Mouse (Mus musculus) CH12.LX (cell line): ENCODE measurements around the gene Ptprcap. TPM values are rescaled to one million over a fixed set of nuclear protein-coding genes. Genes with fewer than 3 reads are reported as not detected.
A peak's percentile ranks its signal among the peaks of the same experiment; 100 is the strongest.

Source experiments
- DNase-seq: peaks from one replicate; pipeline ENCODE4 v3.0.0-alpha.2; 2013; ENCODE audit errors: extremely low read depth
- H3K27ac ChIP-seq: 2 replicates; pipeline ENCODE4 v1.5.1; 2012; ENCODE audit warnings: low read depth, mild to moderate bottlenecking, control low read depth, moderate library complexity; ENCODE audit not compliant: insufficient read depth
- H3K27me3 ChIP-seq: replicated peaks from 2 replicates; pipeline ENCODE3; 2012; ENCODE audit warnings: inconsistent platforms
- H3K36me3 ChIP-seq, 2 experiments: replicated peaks in 1 of 2; 2 replicates each; pipeline versions ENCODE3 to v1.6.1; 2012; ENCODE audit warnings: inconsistent platforms in 1 of 2, low read length in 1 of 2, mild to moderate bottlenecking in 1 of 2, mixed read lengths in 1 of 2, moderate library complexity in 1 of 2; ENCODE audit not compliant: control insufficient read depth in 1 of 2, insufficient read depth in 1 of 2
- H3K4me1 ChIP-seq, 2 experiments: 2 replicates each; pipeline ENCODE4 v1.6.1; 2012; ENCODE audit warnings: inconsistent platforms in 1 of 2, moderate library complexity in 1 of 2; ENCODE audit not compliant: insufficient read depth in 2 of 2, control insufficient read depth in 1 of 2
- H3K4me2 ChIP-seq: 2 replicates; pipeline ENCODE4 v1.6.1; 2012; ENCODE audit warnings: low read depth, mild to moderate bottlenecking, control low read depth; ENCODE audit not compliant: poor library complexity, insufficient read depth, severe bottlenecking
- H3K4me3 ChIP-seq, 3 experiments: fragments of 150-350 bp in 1 of 3; sonication (generic) in 1 of 3; replicated peaks in 1 of 3; 2 replicates each; pipeline versions ENCODE3 to v1.5.1; 2011 to 2012; ENCODE audit warnings: low read depth in 2 of 3, low read length in 2 of 3, mild to moderate bottlenecking in 2 of 3, moderate library complexity in 2 of 3, control low read depth in 1 of 3, improper control_type of control experiment in 1 of 3, inconsistent platforms in 1 of 3, mixed read lengths in 1 of 3; ENCODE audit not compliant: poor library complexity in 1 of 3
- H3K79me2 ChIP-seq: replicated peaks from 2 replicates; pipeline ENCODE4 v1.6.1; 2012; ENCODE audit warnings: mild to moderate bottlenecking, moderate library complexity; ENCODE audit not compliant: control insufficient read depth, poor library complexity, insufficient read depth, severe bottlenecking; ENCODE audit errors: extremely low read depth
- H3K9ac ChIP-seq: 2 replicates; pipeline ENCODE4 v1.6.1; 2012; ENCODE audit warnings: low read depth, mild to moderate bottlenecking, control low read depth, moderate library complexity; ENCODE audit not compliant: insufficient read depth
- H3K9me3 ChIP-seq: replicated peaks from 2 replicates; pipeline ENCODE3; 2012; ENCODE audit warnings: low read length, inconsistent platforms, mixed read lengths
- BHLHE40 ChIP-seq: IDR thresholded peaks from 2 replicates; pipeline ENCODE4 v1.6.1; 2011; ENCODE audit warnings: mild to moderate bottlenecking, low read depth, low read length, improper control_type of control experiment
- CHD1 ChIP-seq: IDR thresholded peaks from 2 replicates; pipeline ENCODE4 v1.6.1; 2012; ENCODE audit warnings: low read depth, low read length, improper control_type of control experiment, inconsistent platforms
- CHD2 ChIP-seq: IDR thresholded peaks from 2 replicates; pipeline ENCODE4 v1.6.1; 2011; ENCODE audit warnings: low read length, improper control_type of control experiment
- CTCF ChIP-seq, 2 experiments: IDR thresholded peaks in 1 of 2; conservative IDR thresholded peaks in 1 of 2; 2 replicates each; pipeline ENCODE4 v1.5.1; 2011 to 2012; ENCODE audit warnings: low read depth in 2 of 2, low read length in 2 of 2, improper control_type of control experiment in 1 of 2, inconsistent platforms in 1 of 2, mild to moderate bottlenecking in 1 of 2, moderate library complexity in 1 of 2
- E2F4 ChIP-seq: IDR thresholded peaks from 2 replicates; pipeline ENCODE4 v1.6.1; 2011; ENCODE audit warnings: low read depth, low read length, improper control_type of control experiment; ENCODE audit not compliant: insufficient replicate concordance
- ELF1 ChIP-seq: IDR thresholded peaks from 2 replicates; pipeline ENCODE4 v1.6.1; 2014; ENCODE audit warnings: low read depth, mild to moderate bottlenecking, inconsistent platforms, low read length, improper control_type of control experiment
- EP300 ChIP-seq: IDR thresholded peaks from 2 replicates; pipeline ENCODE4 v1.6.1; 2011; ENCODE audit warnings: low read length, improper control_type of control experiment
- ETS1 ChIP-seq: conservative IDR thresholded peaks from 2 replicates; pipeline ENCODE4 v1.6.1; 2012; ENCODE audit warnings: low read depth, mild to moderate bottlenecking, inconsistent platforms, low read length, improper control_type of control experiment, moderate library complexity
- GABPA ChIP-seq: IDR thresholded peaks from 2 replicates; pipeline ENCODE4 v1.6.1; 2012; ENCODE audit warnings: low read depth, low read length, improper control_type of control experiment, inconsistent platforms; ENCODE audit not compliant: insufficient replicate concordance
- HCFC1 ChIP-seq: IDR thresholded peaks from 2 replicates; pipeline ENCODE4 v1.6.1; 2012; ENCODE audit warnings: low read depth, mild to moderate bottlenecking, inconsistent platforms, low read length, improper control_type of control experiment
- IRF4 ChIP-seq: IDR thresholded peaks from 2 replicates; pipeline ENCODE4 v1.6.1; 2014; ENCODE audit warnings: low read depth, mild to moderate bottlenecking, inconsistent platforms, low read length, improper control_type of control experiment
- JUN ChIP-seq: IDR thresholded peaks from 2 replicates; pipeline ENCODE4 v1.6.1; 2011; ENCODE audit warnings: low read depth, mild to moderate bottlenecking, low read length, improper control_type of control experiment, moderate library complexity; ENCODE audit not compliant: insufficient read depth
- JUND ChIP-seq: conservative IDR thresholded peaks from 2 replicates; pipeline ENCODE4 v1.6.1; 2011; ENCODE audit warnings: low read depth, low read length, improper control_type of control experiment
- KAT2A ChIP-seq: IDR thresholded peaks from 2 replicates; pipeline ENCODE4 v1.6.1; 2012; ENCODE audit warnings: low read length, improper control_type of control experiment, inconsistent platforms; ENCODE audit not compliant: insufficient replicate concordance
- MAFK ChIP-seq: IDR thresholded peaks from 2 replicates; pipeline ENCODE4 v1.6.1; 2011; ENCODE audit warnings: low read length, improper control_type of control experiment; ENCODE audit not compliant: insufficient replicate concordance
- MAX ChIP-seq: IDR thresholded peaks from 2 replicates; pipeline ENCODE4 v1.6.1; 2011; ENCODE audit warnings: low read length, improper control_type of control experiment
- MAZ ChIP-seq: IDR thresholded peaks from 2 replicates; pipeline ENCODE4 v1.6.1; 2012; ENCODE audit warnings: low read depth, mild to moderate bottlenecking, inconsistent platforms, low read length, improper control_type of control experiment, moderate library complexity
- MEF2A ChIP-seq: IDR thresholded peaks from 2 replicates; pipeline ENCODE4 v1.6.1; 2014; ENCODE audit warnings: low read depth, mild to moderate bottlenecking, inconsistent platforms, low read length, improper control_type of control experiment, borderline replicate concordance
- MXI1 ChIP-seq: IDR thresholded peaks from 2 replicates; pipeline ENCODE4 v1.6.1; 2011; ENCODE audit warnings: mild to moderate bottlenecking, low read depth, low read length, improper control_type of control experiment
- MYC ChIP-seq: IDR thresholded peaks from 2 replicates; pipeline ENCODE4 v1.6.1; 2011; ENCODE audit warnings: low read depth, mild to moderate bottlenecking, improper control_type of control experiment, low read length
- NELFE ChIP-seq: IDR thresholded peaks from 2 replicates; pipeline ENCODE4 v1.6.1; 2011; ENCODE audit warnings: low read depth, low read length, improper control_type of control experiment
- PAX5 ChIP-seq: IDR thresholded peaks from 2 replicates; pipeline ENCODE4 v1.6.1; 2012; ENCODE audit warnings: low read length, inconsistent platforms, mixed read lengths
- POLR2A ChIP-seq: IDR thresholded peaks from 2 replicates; pipeline ENCODE4 v1.6.1; 2011; ENCODE audit warnings: low read depth, mild to moderate bottlenecking, improper control_type of control experiment, low read length
- POLR2AphosphoS2 ChIP-seq: IDR thresholded peaks from 2 replicates; pipeline ENCODE4 v1.6.1; 2011; ENCODE audit warnings: low read depth, low read length, improper control_type of control experiment
- RAD21 ChIP-seq: IDR thresholded peaks from 2 replicates; pipeline ENCODE4 v1.6.1; 2011; ENCODE audit warnings: low read depth, mild to moderate bottlenecking, low read length, improper control_type of control experiment, moderate library complexity
- RCOR1 ChIP-seq: conservative IDR thresholded peaks from 2 replicates; pipeline ENCODE4 v1.6.1; 2012; ENCODE audit warnings: low read depth, mild to moderate bottlenecking, inconsistent platforms, low read length, improper control_type of control experiment
- SIN3A ChIP-seq: IDR thresholded peaks from 2 replicates; pipeline ENCODE4 v1.6.1; 2012; ENCODE audit warnings: low read length, improper control_type of control experiment, inconsistent platforms
- SMC3 ChIP-seq: IDR thresholded peaks from 2 replicates; pipeline ENCODE4 v1.6.1; 2011; ENCODE audit warnings: low read depth, low read length, improper control_type of control experiment
- TBP ChIP-seq: conservative IDR thresholded peaks from 2 replicates; pipeline ENCODE4 v1.6.1; 2011; ENCODE audit warnings: low read depth, low read length, improper control_type of control experiment
- TCF12 ChIP-seq: IDR thresholded peaks from 2 replicates; pipeline ENCODE4 v1.6.1; 2014; ENCODE audit warnings: low read depth, mild to moderate bottlenecking, inconsistent platforms, low read length, improper control_type of control experiment
- UBTF ChIP-seq: IDR thresholded peaks from 2 replicates; pipeline ENCODE4 v1.6.1; 2012; ENCODE audit warnings: low read depth, mild to moderate bottlenecking, inconsistent platforms, low read length, improper control_type of control experiment, moderate library complexity
- USF1 ChIP-seq: IDR thresholded peaks from 2 replicates; pipeline ENCODE4 v1.6.1; 2014; ENCODE audit warnings: low read depth, mild to moderate bottlenecking, inconsistent platforms, low read length, improper control_type of control experiment
- USF2 ChIP-seq: conservative IDR thresholded peaks from 2 replicates; pipeline ENCODE4 v1.6.1; 2011; ENCODE audit warnings: low read depth, low read length, improper control_type of control experiment
- ZC3H11A ChIP-seq: IDR thresholded peaks from 2 replicates; pipeline ENCODE4 v1.6.1; 2012; ENCODE audit warnings: low read depth, mild to moderate bottlenecking, inconsistent platforms, low read length, improper control_type of control experiment
- ZKSCAN1 ChIP-seq: IDR thresholded peaks from 2 replicates; pipeline ENCODE4 v1.6.1; 2012; ENCODE audit warnings: low read depth, inconsistent platforms, low read length, improper control_type of control experiment, borderline replicate concordance
- ZMIZ1 ChIP-seq: IDR thresholded peaks from 2 replicates; pipeline ENCODE4 v1.6.1; 2012; ENCODE audit warnings: low read depth, mild to moderate bottlenecking, inconsistent platforms, low read length, improper control_type of control experiment
- ZNF384 ChIP-seq: IDR thresholded peaks from 2 replicates; pipeline ENCODE4 v1.6.1; 2012; ENCODE audit warnings: low read depth, low read length, improper control_type of control experiment, inconsistent platforms
- dilution Hi-C: fragments of 300-500 bp; cut with MboI; formaldehyde crosslinking; loops from 2 replicates; pipeline ENCODE4 v1.14.3; 2020; ENCODE audit warnings: low sequenced_read_pairs; ENCODE audit not compliant: extremely low pct_unique_long_range_greater_than_20kb, extremely low pct_ligation_motif_present
- in situ Hi-C: fragments of 300-500 bp; cut with MboI; formaldehyde crosslinking; loops from 3 replicates; pipeline ENCODE4 v1.14.3; 2019; ENCODE audit warnings: low sequenced_read_pairs, low pct_ligation_motif_present, low pct_unique_long_range_greater_than_20kb, mixed read lengths
- polyA plus RNA-seq: library from polyadenylated mRNA; unstranded; fragments of >175 nt; gene quantifications from 2 replicates; pipeline ENCODE4 v1.2.1, GENCODE M21; 2012; ENCODE audit warnings: low read depth; ENCODE audit not compliant: insufficient read length
- total RNA-seq, 2 experiments: library from RNA; depleted of rRNA; stranded (reverse); fragments of 300-350 nt in 1 of 2; fragments of >200 nt in 1 of 2; gene quantifications; 2 replicates each; pipeline ENCODE4 v1.2.3; 2012 to 2014

Gene Ptprcap
- total and polyA plus RNA-seq, 3 experiments = 343 to 447 (median 438) TPM

DNA sequence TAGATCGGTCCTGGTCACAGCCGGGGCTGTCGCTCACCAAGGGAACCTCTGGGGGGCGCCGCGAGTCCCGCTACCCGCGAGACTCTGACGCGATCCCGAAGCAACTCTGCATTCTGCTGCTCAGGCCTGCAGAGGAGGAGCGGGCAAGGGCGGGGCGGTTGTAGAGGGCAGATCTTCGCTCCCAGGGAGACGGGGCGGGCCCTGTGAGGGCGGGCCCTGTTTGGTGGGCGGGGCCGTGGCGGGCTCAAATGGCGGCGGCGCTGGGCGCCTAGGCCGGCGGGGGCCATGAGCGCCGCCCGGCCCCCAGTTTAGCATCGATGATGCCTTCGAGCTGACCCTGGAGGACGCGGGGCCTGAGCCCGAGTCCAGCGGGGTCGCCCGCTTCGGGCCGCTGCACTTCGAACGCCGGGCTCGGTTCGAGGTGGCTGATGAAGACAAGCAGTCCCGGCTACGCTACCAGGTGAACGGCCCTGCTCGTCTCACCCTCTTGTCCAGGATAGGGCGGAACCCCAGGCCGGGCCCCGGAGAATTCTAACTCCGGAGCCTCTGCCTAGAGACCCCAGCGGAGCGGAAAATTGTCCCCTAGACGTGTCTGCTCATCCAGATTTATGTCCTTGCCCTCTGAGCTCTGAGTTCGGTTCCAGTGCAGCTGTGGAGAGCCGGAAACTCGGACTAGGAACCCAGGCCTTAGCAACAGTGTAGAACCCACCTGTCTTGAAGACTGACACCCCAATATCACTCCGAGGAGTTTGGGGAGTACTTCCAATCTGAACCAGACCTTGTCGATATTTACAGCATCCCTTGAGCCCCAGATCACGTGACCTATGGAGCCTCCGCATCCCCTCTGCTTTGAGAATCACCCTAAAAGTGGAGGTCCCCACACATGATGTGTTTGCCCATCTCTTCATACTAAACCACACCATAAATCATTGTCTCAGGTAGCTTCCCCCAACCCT lies 27.4 kb upstream of the Ptprcap start, which contains the start of gene Aip:
Aip (minus strand) TSS at position 118 of the 956 bp plus-strand sequence.
- Histone ChIP-seq H3K4me1 (peaks cover 14 to 67% of the 10 kb centered on the region in 2 experiments), H3K4me3 (peak within 1 kb of the TSS; percentile 84 to 99 (median 93)), H3K27ac (peak within 1 kb of the TSS; percentile 52), H3K36me3 (peaks cover 15 to 31% of the 10 kb centered on the region in 2 experiments), H3K9me3 (no peaks in the 10 kb centered on the region), H3K27me3 (no peaks in the 10 kb centered on the region), H3K9ac (peak within 1 kb of the TSS; percentile 88), H3K4me2 (peak within 1 kb of the TSS; percentile 85), H3K79me2 (peaks cover 27% of the 10 kb centered on the region)
- dilution Hi-C loops (no loop called here), in situ Hi-C loops (loop anchor here (5.0 kb wide), 1 partner anchor 76 kb away; the partner anchor contains the start of gene Rad9a)
- peak; percentile 98 for DNase-seq
- TF ChIP-seq TBP = 0 out of 2 replicates have a peak, but pooled peaks have one; percentile 6
- peak; percentile 88 for TF ChIP-seq POLR2A
- peak; percentile 87 for TF ChIP-seq USF1
- TF ChIP-seq MAX = 0 out of 2 replicates have a peak, but pooled peaks have one; percentile 52
- TF ChIP-seq ZMIZ1 = 0 out of 2 replicates have a peak, but pooled peaks have one; percentile 80
- 0 out of 2 replicates have a peak, but pooled peaks have one; percentile 24 for TF ChIP-seq ETS1
- no peak for TF ChIP-seq JUND
- no peak for TF ChIP-seq EP300
- TF ChIP-seq POLR2AphosphoS2 = no peak
- peak in 1 of 2 experiments; percentile 87; a peak in 2 of 4 replicates for TF ChIP-seq CTCF (conservative IDR thresholded peaks at IDR 0.05 in 1 of 2, IDR thresholded peaks at IDR 0.05 in 1 of 2; ENCODE audit: low read depth in 2 of 2, low read length in 2 of 2)
- peak; percentile 78 for TF ChIP-seq IRF4
- no peak for TF ChIP-seq UBTF
- TF ChIP-seq MAFK = no peak
- peak; percentile 70; the same call in 1 of the 2 replicates for TF ChIP-seq TCF12
- TF ChIP-seq RAD21 = peak; percentile 68
- TF ChIP-seq SIN3A = peak; percentile 93
- TF ChIP-seq PAX5 = no peak
- peak; percentile 80 for TF ChIP-seq MXI1
- no peak; the same call in 1 of the 2 replicates for TF ChIP-seq MYC
- peak; percentile 99 for TF ChIP-seq MAZ
- peak; percentile 83 for TF ChIP-seq HCFC1
- no peak for TF ChIP-seq E2F4
- TF ChIP-seq BHLHE40 = peak; percentile 91
- no peak for TF ChIP-seq ZKSCAN1
- no peak for TF ChIP-seq ZNF384
- TF ChIP-seq KAT2A = 0 out of 2 replicates have a peak, but pooled peaks have one; percentile 56
- TF ChIP-seq ELF1 = peak; percentile 74; the same call in 1 of the 2 replicates
- peak; percentile 59; the same call in 1 of the 2 replicates for TF ChIP-seq NELFE
- TF ChIP-seq GABPA = no peak
- no peak for TF ChIP-seq CHD1
- TF ChIP-seq SMC3 = peak; percentile 74
- no peak; the same call in 1 of the 2 replicates for TF ChIP-seq ZC3H11A
- TF ChIP-seq CHD2 = peak; percentile 98
- no peak for TF ChIP-seq RCOR1
- peak; percentile 89 for TF ChIP-seq USF2
- no peak for TF ChIP-seq JUN
- peak; percentile 65; the same call in 1 of the 2 replicates for TF ChIP-seq MEF2A
